Mouse (Mus musculus): ENCODE measurements around the gene Olfr1427. TPM values are rescaled to one million over a fixed set of nuclear protein-coding genes. Genes with fewer than 3 reads are reported as not detected.
"Not testable (repeated sequence)": the region's sequence is repeated elsewhere in the genome, so short reads cannot be mapped to it uniquely, and the experiment has no call there.

Gene Olfr1427
- polyA plus RNA-seq (2012), result not detected in 2 replicates

DNA sequence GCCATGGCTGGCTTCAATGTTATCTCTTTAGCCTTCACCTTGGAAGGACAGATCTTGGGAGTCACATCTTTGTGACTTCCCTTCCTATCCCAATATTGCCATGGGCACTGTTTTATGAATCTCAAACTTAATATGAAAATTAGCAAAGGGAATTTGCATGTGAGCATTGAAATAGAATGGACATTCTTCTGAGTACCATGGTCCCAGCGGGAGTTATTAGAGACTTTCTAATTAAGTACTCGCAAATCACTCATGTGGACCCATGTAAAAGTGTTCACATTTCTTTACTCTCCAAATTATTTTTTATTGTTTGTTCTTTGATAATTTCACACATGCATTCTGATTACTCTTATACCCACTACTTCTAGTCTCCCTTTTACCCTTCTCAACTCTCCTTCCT, at the start of gene Olfr1427:
Olfr1427 (minus strand) TSS at position 101 of the 400 bp plus-strand sequence.
- no peak for TF ChIP-seq GATA1 (IDR thresholded peaks at IDR 0.05; ENCODE audit: low read length)

DNA sequence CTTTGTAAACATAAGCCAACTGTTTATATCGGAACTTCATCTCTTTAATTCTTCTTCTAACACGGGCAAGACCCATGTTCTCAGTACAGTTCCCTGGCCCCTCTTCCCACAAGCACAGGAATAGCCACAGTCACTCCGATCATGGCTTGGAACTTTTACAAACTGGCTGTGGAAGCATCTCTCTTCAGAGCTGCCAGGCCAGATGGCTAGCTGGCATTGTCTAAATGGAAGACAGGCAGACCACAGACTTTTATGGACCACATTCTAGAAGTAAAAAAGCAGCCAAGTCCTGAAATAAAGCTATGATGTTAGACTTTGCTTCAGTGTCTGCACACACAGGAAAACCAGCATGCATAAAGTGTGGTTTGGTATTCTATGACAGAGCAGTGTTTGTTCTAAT, 42.3 kb upstream of the Olfr1427 start:
- no peak for TF ChIP-seq GATA1 (IDR thresholded peaks at IDR 0.05; ENCODE audit: low read length)

DNA sequence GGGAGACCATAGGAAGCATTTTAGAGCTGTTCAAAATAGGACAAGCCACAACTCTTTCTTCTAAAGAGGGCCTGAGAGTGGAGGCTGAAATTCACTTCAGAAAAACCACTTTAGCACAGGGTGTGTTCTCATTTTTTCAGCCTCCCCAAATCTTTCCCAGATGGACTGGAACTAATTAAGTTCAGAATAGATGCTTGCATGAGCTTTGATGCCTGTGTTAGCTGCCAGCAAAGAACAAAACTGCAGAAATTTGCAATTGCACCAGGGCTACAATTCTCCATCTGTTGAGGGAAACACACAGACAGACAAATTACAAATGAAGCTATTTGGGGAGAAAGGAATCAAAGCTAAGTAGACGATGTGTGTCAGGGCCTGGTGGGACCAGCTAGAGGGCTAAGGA, 40.2 kb upstream of the Olfr1427 start:
- TF ChIP-seq GATA1 (IDR thresholded peaks at IDR 0.05; ENCODE audit: low read length), result no peak

DNA sequence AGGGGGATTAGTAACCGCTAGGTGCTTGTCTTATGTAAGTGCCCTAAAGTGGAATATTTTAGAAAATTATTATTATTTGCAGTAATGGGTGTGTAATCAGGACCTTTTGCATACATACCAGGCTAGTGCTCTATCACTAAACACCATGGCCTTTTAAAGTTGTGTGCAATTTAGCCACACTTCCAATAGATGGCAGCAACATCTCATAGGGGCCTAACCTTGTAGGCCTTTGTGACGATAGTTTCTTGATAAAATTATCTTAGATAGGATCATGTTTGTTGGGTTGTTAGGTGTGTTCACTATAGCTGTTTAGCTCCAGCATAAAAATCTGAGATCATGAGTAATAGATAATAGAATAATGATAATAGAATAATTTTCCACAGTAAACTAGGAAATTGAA, 31.2 kb upstream of the Olfr1427 start:
- TF ChIP-seq GATA1 (IDR thresholded peaks at IDR 0.05; ENCODE audit: low read length), result no peak

DNA sequence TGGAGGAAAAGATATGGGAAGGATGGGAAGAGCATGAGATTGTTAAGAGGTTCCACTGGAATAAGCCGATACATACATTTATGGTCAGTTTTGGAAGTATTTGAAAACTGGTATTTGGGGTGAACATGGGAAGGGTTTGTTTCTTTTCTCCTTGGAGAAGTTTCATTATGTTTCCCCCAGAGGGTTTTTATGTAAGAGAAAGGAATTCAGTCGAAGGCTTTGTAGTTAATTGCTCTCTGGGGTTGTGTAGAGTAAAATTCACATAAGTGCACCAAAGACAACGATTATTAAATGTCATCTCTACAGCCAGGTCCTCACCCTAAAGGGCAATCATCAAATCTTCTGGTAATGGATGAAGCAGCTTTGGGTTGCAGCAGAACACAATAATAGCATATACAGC, 20.0 kb upstream of the Olfr1427 start, which contains the start of gene Olfr76:
Olfr76 (minus strand) TSS at position 101 of the 400 bp plus-strand sequence.
- TF ChIP-seq GATA1 (IDR thresholded peaks at IDR 0.05; ENCODE audit: low read length), result no peak

DNA sequence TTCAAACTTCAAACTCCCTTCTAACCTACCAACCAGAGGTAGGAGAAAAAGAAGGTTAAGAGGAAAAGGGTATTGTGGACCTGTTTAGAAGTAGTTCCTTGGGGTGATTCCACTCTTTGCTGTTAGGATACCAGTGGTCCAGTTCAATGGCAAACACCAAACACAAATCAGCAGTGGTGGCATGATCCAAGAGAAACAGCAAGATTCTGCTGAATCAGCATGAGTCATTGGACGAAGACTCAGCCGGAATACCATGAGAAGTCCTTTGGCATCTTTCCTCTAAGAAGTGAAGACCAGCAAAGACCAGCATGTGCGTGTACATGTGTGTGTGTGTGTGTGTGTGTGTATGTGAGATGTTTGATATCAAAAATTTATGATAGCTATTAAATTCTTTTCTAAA, 13.3 kb upstream of the Olfr1427 start:
- no peak for TF ChIP-seq GATA1 (IDR thresholded peaks at IDR 0.05; ENCODE audit: low read length)

DNA sequence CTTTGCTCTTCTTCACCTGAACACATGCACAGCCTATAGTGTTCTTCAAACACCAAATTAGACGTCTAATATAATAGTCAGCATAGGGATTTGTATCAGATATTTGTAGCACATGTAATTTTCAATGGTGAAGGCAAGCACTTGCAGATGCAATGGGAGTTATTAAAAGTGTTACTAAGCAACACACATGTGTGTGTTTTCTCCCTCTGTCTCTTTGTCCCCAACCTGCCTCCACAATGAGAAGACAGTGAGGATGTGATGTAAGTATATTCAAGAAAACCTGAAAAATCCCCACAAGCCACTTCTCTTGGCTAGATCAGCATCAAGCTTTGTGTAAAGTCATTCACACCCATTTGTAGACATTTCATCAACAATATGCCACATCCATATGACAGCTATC, 12.7 kb upstream of the Olfr1427 start, which contains the start of gene Olfr1428:
Olfr1428 (minus strand) TSS at position 101 of the 400 bp plus-strand sequence.
- no peak for TF ChIP-seq GATA1 (IDR thresholded peaks at IDR 0.05; ENCODE audit: low read length)

DNA sequence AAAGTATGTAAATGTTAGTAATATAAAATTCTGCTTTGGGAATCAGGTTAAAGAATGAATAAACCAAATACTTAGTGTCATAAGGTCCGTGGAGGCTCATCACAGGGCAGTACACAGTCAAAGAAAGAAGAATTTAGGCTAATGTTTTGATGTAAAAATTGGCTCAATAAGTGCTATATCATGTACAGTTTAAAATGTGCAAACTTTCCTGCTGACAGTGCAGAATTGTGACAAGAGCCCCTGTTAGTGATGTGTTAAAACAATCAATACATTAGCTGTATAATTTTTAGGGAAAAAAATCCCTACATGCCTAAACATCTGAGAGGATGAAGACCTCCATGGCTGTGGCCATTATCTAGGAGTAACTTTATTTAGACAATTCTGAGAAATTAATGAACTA, 10.7 kb upstream of the Olfr1427 start:
- TF ChIP-seq GATA1 (IDR thresholded peaks at IDR 0.05; ENCODE audit: low read length), result no peak

DNA sequence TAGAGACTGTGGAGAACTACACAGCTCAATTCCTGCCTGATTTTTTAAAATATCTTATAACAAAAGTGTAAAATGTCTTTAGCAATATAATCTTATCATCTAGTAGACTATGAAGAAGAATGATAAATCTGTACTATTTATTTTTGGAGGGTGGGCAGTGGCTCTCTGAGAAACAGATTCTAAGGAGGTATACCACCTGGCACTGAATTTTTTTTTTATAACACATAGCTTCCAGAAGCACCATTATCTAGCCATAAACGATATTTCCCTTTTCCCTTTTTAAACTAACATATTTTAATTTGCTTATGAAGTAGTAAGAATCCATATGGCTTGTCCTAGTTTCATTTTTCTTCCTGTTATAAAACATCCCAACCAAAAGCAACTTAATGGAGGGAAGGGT, 1.4 kb upstream of the Olfr1427 start:
- no peak for TF ChIP-seq GATA1 (IDR thresholded peaks at IDR 0.05; ENCODE audit: low read length)

DNA sequence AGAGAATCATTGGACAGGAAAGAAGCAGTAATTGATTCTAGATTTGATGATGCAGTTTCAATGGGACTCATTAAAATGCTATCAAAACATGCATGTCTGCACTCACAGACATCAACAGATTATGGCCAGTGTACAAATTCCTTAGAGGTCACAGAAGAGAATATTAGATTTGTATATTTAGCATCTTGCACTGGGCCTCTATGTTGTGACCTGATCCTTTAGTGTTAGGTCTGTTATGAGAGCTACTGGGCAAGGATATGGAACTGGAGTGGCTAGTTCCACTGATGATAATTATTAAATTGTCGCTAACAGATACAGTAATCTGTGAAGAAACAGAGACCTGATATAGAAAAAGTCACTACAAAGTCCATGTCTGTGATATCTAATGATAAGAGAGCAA, 11.2 kb downstream of the Olfr1427 start, which contains the start of gene Olfr1426:
Olfr1426 (minus strand) TSS at position 101 of the 400 bp plus-strand sequence.
- TF ChIP-seq GATA1 (IDR thresholded peaks at IDR 0.05; ENCODE audit: low read length), result no peak

DNA sequence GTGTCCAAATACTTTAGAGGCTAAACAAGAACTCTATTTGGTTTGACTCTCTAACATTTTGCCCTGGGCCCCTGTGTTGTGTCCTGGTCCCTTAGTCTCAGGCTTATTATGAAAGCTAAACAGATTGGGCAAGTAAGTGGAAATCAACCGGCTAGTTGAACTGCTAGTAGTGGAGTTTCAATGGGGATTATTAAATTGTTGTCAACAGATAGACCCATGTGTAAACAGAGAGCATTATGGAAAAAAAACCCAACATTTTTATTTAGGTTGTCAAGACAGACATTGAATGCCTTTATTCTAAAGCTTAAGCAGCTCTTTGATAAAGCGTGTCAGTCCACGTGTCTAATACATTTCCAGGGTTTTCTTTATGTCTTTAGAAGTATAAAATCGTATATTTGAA, 25.5 kb downstream of the Olfr1427 start, which contains the start of gene Olfr1425:
Olfr1425 (minus strand) TSS at position 101 of the 400 bp plus-strand sequence.
- not testable (repeated sequence) for TF ChIP-seq GATA1 (IDR thresholded peaks at IDR 0.05; ENCODE audit: low read length)

DNA sequence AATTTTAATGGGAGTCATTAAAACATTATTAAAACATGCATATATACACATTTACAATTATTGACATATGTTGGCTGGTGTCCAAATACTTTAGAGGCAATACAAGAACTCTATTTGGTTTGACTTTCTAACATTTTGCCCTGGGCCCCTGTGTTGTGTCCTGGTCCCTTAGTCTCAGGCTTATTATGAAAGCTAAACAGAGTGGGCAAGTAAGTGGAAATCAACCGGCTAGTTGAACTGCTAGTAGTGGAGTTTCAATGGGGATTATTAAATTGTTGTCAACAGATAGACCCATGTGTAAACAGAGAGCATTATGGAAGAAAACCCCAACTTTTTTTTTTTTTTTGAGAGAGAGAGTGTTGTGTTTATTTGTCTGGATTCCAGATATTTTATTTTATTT, 40.6 kb downstream of the Olfr1427 start, which contains the start of gene Olfr1424:
Olfr1424 (minus strand) TSS at position 101 of the 400 bp plus-strand sequence.
- not testable (repeated sequence) for TF ChIP-seq GATA1 (IDR thresholded peaks at IDR 0.05; ENCODE audit: low read length)

Other genes starting within 250 kb of the Olfr1427 start
- gene Olfr1418, start 242.3 kb downstream of the Olfr1427 start, polyA plus RNA-seq (2012), result not detected in 2 replicates
- gene Olfr1419, start 228.2 kb downstream of the Olfr1427 start, polyA plus RNA-seq (2012), result not detected in 2 replicates
- gene Olfr1420, start 216.8 kb downstream of the Olfr1427 start, polyA plus RNA-seq (2012), result not detected in 2 replicates
- 10.3 and 19.4 TPM in 2 replicates for gene Patl1, start 190.9 kb downstream of the Olfr1427 start, polyA plus RNA-seq (2012)
- gene Osbp, start 137.4 kb downstream of the Olfr1427 start, polyA plus RNA-seq (2012), result 9.9 and 12.0 TPM in 2 replicates
- not detected in 2 replicates for gene Olfr1423, start 62.0 kb downstream of the Olfr1427 start, polyA plus RNA-seq (2012)
- gene Olfr1424, start 40.7 kb downstream of the Olfr1427 start, polyA plus RNA-seq (2012), result not detected in 2 replicates
- gene Olfr1425, start 25.6 kb downstream of the Olfr1427 start, polyA plus RNA-seq (2012), result not detected in 2 replicates
- not detected in 2 replicates for gene Olfr1426, start 11.3 kb downstream of the Olfr1427 start, polyA plus RNA-seq (2012)
- not detected in 2 replicates for gene Olfr1428, start 12.6 kb upstream of the Olfr1427 start, polyA plus RNA-seq (2012)
- gene Olfr76, start 19.9 kb upstream of the Olfr1427 start, polyA plus RNA-seq (2012), result not detected in 2 replicates
- not detected in 2 replicates for gene Olfr1555-ps1, start 66.8 kb upstream of the Olfr1427 start, polyA plus RNA-seq (2012)
- gene Olfr1431, start 97.3 kb upstream of the Olfr1427 start, polyA plus RNA-seq (2012), result not detected in 2 replicates
- gene Olfr1432, start 129.3 kb upstream of the Olfr1427 start, polyA plus RNA-seq (2012), result not detected in 2 replicates
- gene Olfr262, start 138.3 kb upstream of the Olfr1427 start, polyA plus RNA-seq (2012), result not detected in 2 replicates
- not detected in 2 replicates for gene Olfr235, start 157.7 kb upstream of the Olfr1427 start, polyA plus RNA-seq (2012)
- not detected in 2 replicates for gene Olfr1434, start 176.5 kb upstream of the Olfr1427 start, polyA plus RNA-seq (2012)
- gene Olfr1436, start 195.8 kb upstream of the Olfr1427 start, polyA plus RNA-seq (2012), result not detected in 2 replicates
- not detected in 2 replicates for gene Olfr1437, start 221.8 kb upstream of the Olfr1427 start, polyA plus RNA-seq (2012)
- gene Olfr1438-ps1, start 232.6 kb upstream of the Olfr1427 start, polyA plus RNA-seq (2012), result not detected in 2 replicates